Mouse (Mus musculus) bone marrow, adult 2 months (tissue): ENCODE results near the gene Fndc10. TPM values are rescaled to one million over a fixed set of nuclear protein-coding genes. Genes with fewer than 3 reads are reported as not detected.

Experiments
- H3K27ac ChIP-seq: fragments of 200-500 bp; 2 replicates; pipeline ENCODE4 v1.5.1; 2012; ENCODE audit warnings: low read depth, mild to moderate bottlenecking, control low read depth, inconsistent platforms, low read length; ENCODE audit not compliant: control insufficient read depth, poor library complexity, insufficient read depth
- H3K4me1 ChIP-seq: fragments of 200-500 bp; 2 replicates; pipeline ENCODE4 v1.6.1; 2011; ENCODE audit warnings: low read length; ENCODE audit not compliant: control insufficient read depth, insufficient read depth
- H3K4me3 ChIP-seq: fragments of 200-500 bp; replicated peaks from 2 replicates; pipeline ENCODE3; 2011; ENCODE audit warnings: mild to moderate bottlenecking, low read depth, low read length, control low read depth; ENCODE audit not compliant: control insufficient read depth
- CTCF ChIP-seq: fragments of 200-500 bp; IDR thresholded peaks from 2 replicates; pipeline ENCODE4 v1.5.1; 2011; ENCODE audit warnings: low read length, control low read depth; ENCODE audit not compliant: control insufficient read depth, insufficient read depth
- POLR2A ChIP-seq: fragments of 200-500 bp; IDR thresholded peaks from 2 replicates; pipeline ENCODE4 v1.6.1; 2011; ENCODE audit warnings: low read depth, mild to moderate bottlenecking, control low read depth, low read length, borderline replicate concordance; ENCODE audit not compliant: control insufficient read depth
- WGBS: fragments of 180-500 bp; shearing (Covaris S2); methylation state at CpG from one replicate; pipeline ENCODE4 v1.1.7; 2018; 5-methylcytosine and 5-hydroxymethylcytosine counted together
- polyA plus RNA-seq: library from polyadenylated mRNA; stranded (reverse); fragments of >200 nt; gene quantifications from 2 replicates; pipeline ENCODE4 v1.2.4, GENCODE M21; 2011; ENCODE audit warnings: low replicate concordance; ENCODE audit not compliant: missing spikeins, insufficient read depth, insufficient read length

The Fndc10 gene
- polyA plus RNA-seq, 1 experiment = 3.0 TPM

GRCm38 (mm10) chr4:155708582-155708981, 14.4 kb downstream of the Fndc10 start:
- 60% methylated on average over 2 of the region's 2 CpGs for WGBS
- Histone ChIP-seq H3K4me3 (no peak overlapping the region), H3K27ac (no peak overlapping the region), H3K4me1 (peaks cover 3% of the 10 kb centered on the region)
- TF ChIP-seq CTCF (no peak), POLR2A (no peak)

GRCm38 (mm10) chr4:155708988-155709387, 14.8 kb downstream of the Fndc10 start:
- TF ChIP-seq POLR2A (no peak), CTCF (no peak)
- Histone ChIP-seq H3K4me3 (no peak overlapping the region), H3K27ac (no peak overlapping the region), H3K4me1 (peaks cover 3% of the 10 kb centered on the region)

DNA sequence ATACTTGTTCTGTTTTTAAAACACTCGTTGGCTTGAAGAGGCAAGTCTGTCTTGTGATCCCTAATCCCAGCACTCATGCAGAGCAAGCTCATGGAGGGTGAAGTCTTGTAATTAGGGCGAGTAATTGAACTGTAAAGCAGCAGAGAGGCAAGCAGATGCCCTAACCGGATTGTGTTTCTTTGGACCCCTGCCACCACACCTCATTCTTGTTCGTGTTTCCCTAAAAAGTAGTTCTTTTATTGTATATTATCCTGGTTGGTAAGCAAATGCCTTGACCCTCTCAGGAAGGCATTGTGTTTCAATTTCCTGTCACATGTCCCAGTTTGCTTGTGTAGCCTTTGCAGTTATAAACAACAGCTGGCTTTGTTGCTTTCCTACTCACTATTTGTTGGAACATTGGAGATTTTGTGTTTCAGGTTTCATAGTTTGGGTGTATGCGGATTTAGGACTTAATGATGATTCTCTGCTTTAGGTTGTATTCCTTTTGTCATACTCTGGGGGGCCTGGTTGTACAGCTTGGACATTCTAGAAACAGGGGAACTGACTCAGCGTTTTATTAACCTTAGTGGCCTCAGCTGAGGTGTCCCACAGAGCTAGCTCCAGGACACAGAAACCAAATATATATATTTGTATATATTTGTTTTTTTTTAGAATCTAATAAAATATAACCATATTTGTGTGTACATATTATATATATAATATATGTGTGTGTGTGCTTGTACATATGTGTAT, 16.5 kb downstream of the Fndc10 start:
- peaks cover 3% of the 10 kb centered on the region for H3K4me1 ChIP-seq
- 23% methylated on average over 6 of the region's 6 CpGs for WGBS
- no peak overlapping the region for H3K27ac ChIP-seq
- TF ChIP-seq POLR2A (no peak), CTCF (no peak)
- no peak overlapping the region for H3K4me3 ChIP-seq

GRCm38 (mm10) chr4:155721668-155722083, 27.5 kb downstream of the Fndc10 start:
- no peaks in the 10 kb centered on the region for H3K4me1 ChIP-seq
- WGBS = 45% methylated on average over 4 of the region's 4 CpGs
- no peak for TF ChIP-seq POLR2A
- TF ChIP-seq CTCF = peak; percentile 37; the same call in 1 of the 2 replicates
- no peak overlapping the region for H3K4me3 ChIP-seq
- H3K27ac ChIP-seq = no peak overlapping the region

DNA sequence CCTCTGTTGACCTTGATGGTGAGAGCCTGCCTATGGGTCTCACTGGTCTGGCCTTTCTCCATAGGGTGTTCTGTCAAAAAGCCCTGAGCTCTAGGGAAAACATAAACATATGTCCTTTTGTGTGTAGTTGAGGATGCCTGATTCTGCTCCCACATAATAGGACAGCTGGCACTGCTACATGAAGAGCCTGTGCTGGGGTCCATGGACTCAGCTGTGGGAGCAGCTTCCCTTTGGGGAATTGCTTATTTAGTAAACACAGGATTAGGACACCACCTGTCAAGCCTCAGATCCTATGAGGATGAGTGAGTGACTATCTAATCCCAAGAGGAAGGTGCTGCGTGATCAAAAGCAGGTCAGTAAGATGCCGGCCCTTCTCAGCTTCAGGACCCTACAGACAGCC, 33.9 kb downstream of the Fndc10 start:
- Histone ChIP-seq H3K27ac (no peak overlapping the region), H3K4me3 (no peak overlapping the region), H3K4me1 (no peaks in the 10 kb centered on the region)
- 82% methylated on average over 2 of the region's 2 CpGs for WGBS
- TF ChIP-seq POLR2A (no peak), CTCF (no peak)

- no peak for TF ChIP-seq CTCF
- no peak for TF ChIP-seq POLR2A
- Histone ChIP-seq H3K27ac (no peak overlapping the region), H3K4me3 (no peak overlapping the region), H3K4me1 (peaks cover 4% of the 10 kb centered on the region; the same call in 1 of the 2 replicates)
- 87% methylated on average over 10 of the region's 10 CpGs for WGBS
These were observed 39.1 kb downstream of the Fndc10 start for GRCm38 (mm10) chr4:155733267-155733666.

GRCm38 (mm10) chr4:155734350-155734941, 40.3 kb downstream of the Fndc10 start, which contains the start of gene Tmem240:
Gene Tmem240, plus strand, starts transcription at chr4:155734800.
- WGBS = under 1% methylated on average over 25 of the region's 35 CpGs
- peaks cover 4% of the 10 kb centered on the region; the same call in 1 of the 2 replicates for H3K4me1 ChIP-seq

DNA sequence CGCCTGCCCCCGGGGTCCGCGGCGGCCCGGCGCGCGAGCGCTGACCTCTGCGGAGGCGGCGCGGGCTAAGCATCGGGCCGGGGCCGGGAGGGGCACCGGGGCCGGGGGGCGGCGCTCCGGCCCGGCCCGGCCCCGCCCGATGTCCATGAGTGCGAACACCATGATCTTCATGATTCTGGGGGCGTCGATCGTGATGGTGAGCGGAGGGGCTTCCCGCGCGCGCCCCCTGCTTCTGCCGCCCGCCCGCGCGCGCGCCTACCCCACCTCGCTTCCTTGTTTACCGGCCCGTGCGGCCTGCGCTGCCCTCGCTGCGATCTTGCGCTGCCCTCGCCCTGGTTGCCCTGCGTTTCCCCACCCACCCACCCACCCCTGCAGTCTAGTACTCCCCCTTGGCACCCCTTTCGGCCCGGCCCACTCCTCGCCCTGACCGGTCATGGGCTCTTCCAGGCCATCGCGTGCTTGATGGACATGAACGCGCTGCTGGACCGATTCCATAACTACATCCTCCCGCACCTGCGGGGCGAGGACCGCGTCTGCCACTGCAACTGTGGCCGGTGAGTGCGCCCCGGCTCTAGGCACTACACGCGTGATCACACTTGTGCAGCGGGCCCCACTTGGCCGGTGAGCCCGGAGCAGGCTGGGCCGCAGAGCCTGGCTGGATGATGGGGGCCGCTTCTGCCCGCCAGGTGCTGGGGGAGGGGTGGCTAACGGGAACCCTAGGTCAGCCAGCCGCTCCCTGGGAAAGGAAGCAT, 41.0 kb downstream of the Fndc10 start:
- no peak for TF ChIP-seq CTCF
- TF ChIP-seq POLR2A = no peak

More at GRCm38 (mm10) chr4:155734350-155734941, 40.3 kb downstream of the Fndc10 start, which contains the start of gene Tmem240:
- peak within 1 kb of the TSS; percentile 74 for H3K4me3 ChIP-seq
- TF ChIP-seq CTCF (no peak), POLR2A (peak; percentile 63; the same call in 1 of the 2 replicates)
- peak within 1 kb of the TSS; percentile 64; the same call in 1 of the 2 replicates for H3K27ac ChIP-seq

More for the DNA sequence above, 41.0 kb downstream of the Fndc10 start:
- WGBS = under 1% methylated on average over 73 of the region's 79 CpGs
- Histone ChIP-seq H3K27ac (peak overlapping the region; percentile 64; the same call in 1 of the 2 replicates), H3K4me3 (peak overlapping the region; percentile 74), H3K4me1 (peaks cover 4% of the 10 kb centered on the region; the same call in 1 of the 2 replicates)
